Mouse (Mus musculus): ENCODE measurements at regions not wholly inside any gene's neighbourhood (a gene's known extent, or its start where the extent isn't known, plus 50 kb on each side); places are given as distances from the start of the nearest gene placed in this dataset.

GRCm38 (mm10) chr12:35863141-35863540 lies 62.3 kb upstream of the Agr3 start:
- no peak for DNase-seq (ENCODE audit: low spot score in 2 of 2)

GRCm38 (mm10) chr12:35853159-35853558 lies 72.3 kb upstream of the Agr3 start:
- DNase-seq (ENCODE audit: low spot score in 2 of 2): no peak

- peak in 1 of 2 experiments; percentile 8 for DNase-seq (ENCODE audit: low spot score in 2 of 2)
These were observed 78.4 kb upstream of the Agr3 start for GRCm38 (mm10) chr12:35846905-35847610.

- no peak for DNase-seq (ENCODE audit: low spot score in 2 of 2)
These were observed 88.5 kb upstream of the Agr3 start for GRCm38 (mm10) chr12:35836946-35837345.

GRCm38 (mm10) chr12:35833285-35833684 lies 92.1 kb upstream of the Agr3 start:
- no peak for DNase-seq (ENCODE audit: low spot score in 2 of 2)

GRCm38 (mm10) chr12:35831922-35832512 lies 93.4 kb upstream of the Agr3 start:
- DNase-seq (ENCODE audit: low spot score in 2 of 2): no peak

GRCm38 (mm10) chr12:35831268-35831667 lies 94.2 kb upstream of the Agr3 start:
- peak; percentile 35 to 53 for DNase-seq (ENCODE audit: low spot score in 2 of 2)

- DNase-seq (ENCODE audit: low spot score in 2 of 2): peak; percentile 12 to 14
These were observed 97.6 kb upstream of the Agr3 start for GRCm38 (mm10) chr12:35827797-35828196.

GRCm38 (mm10) chr12:35826990-35827389 lies 98.4 kb upstream of the Agr3 start:
- DNase-seq (ENCODE audit: low spot score in 2 of 2): no peak

- DNase-seq (ENCODE audit: low spot score in 2 of 2): no peak
These were observed 100.8 kb upstream of the Agr3 start for GRCm38 (mm10) chr12:35824587-35824987.

GRCm38 (mm10) chr12:35799261-35799660 lies 126.2 kb upstream of the Agr3 start:
- peak; percentile 73 to 81 for DNase-seq (ENCODE audit: low spot score in 2 of 2)

- no peak for DNase-seq (ENCODE audit: low spot score in 2 of 2)
These were observed 150.0 kb upstream of the Agr3 start for GRCm38 (mm10) chr12:35775396-35775795.

GRCm38 (mm10) chr12:35770387-35771024 lies 154.9 kb upstream of the Agr3 start:
- no peak for DNase-seq (ENCODE audit: low spot score in 2 of 2)

- no peak for DNase-seq (ENCODE audit: low spot score in 2 of 2)
These were observed 166.5 kb upstream of the Agr3 start for GRCm38 (mm10) chr12:35758916-35759315.

GRCm38 (mm10) chr12:35755159-35755558 lies 170.3 kb upstream of the Agr3 start:
- DNase-seq (ENCODE audit: low spot score in 2 of 2): no peak

GRCm38 (mm10) chr12:35747997-35748396 lies 177.4 kb upstream of the Agr3 start:
- DNase-seq (ENCODE audit: low spot score in 2 of 2): no peak

GRCm38 (mm10) chr12:35746691-35747299 lies 178.6 kb upstream of the Agr3 start:
- no peak for DNase-seq (ENCODE audit: low spot score in 2 of 2)

GRCm38 (mm10) chr12:35742729-35743128 lies 182.7 kb upstream of the Agr3 start:
- no peak for DNase-seq (ENCODE audit: low spot score in 2 of 2)

GRCm38 (mm10) chr12:35736427-35736826 lies 189.0 kb upstream of the Agr3 start:
- no peak for DNase-seq (ENCODE audit: low spot score in 2 of 2)

- no peak for DNase-seq (ENCODE audit: low spot score in 2 of 2)
These were observed 190.4 kb upstream of the Agr3 start for GRCm38 (mm10) chr12:35735002-35735401.

- DNase-seq (ENCODE audit: low spot score in 2 of 2): no peak
These were observed 191.0 kb upstream of the Agr3 start for GRCm38 (mm10) chr12:35734371-35734770.

GRCm38 (mm10) chr12:35733580-35733979 lies 191.8 kb upstream of the Agr3 start:
- DNase-seq (ENCODE audit: low spot score in 2 of 2): no peak

GRCm38 (mm10) chr12:35725910-35726309 lies 191.1 kb upstream of the Ahr start:
- DNase-seq (ENCODE audit: low spot score in 2 of 2): no peak

Data from spleen, postnatal 36 days (tissue).